Mouse (Mus musculus): Measurements from ENCODE around the gene Brpf1.
A peak's percentile ranks its signal among the peaks of the same experiment; 100 is the strongest.

Brpf1 gene

DNA sequence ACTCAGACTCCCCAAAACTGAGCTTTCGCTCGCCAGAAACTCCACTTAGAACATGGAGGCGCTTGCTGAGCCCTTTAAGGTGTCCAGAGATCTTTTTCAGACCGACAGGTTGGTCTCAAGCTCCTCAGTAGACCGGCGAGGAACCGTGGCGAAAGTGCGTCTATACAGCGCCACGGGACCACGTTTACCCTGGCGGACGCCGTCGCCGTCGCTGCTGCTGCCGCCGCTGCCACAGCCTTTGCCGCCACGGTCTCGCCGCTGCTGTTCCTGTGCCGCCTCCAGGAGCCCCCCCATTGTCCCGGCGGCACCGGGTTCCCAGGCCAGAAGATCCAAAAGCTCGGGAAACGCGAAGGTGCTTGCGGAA, at the start of gene Brpf1:
TSS of gene Brpf1 (plus strand) at position 152 of the 364 bp plus-strand sequence.
- DNase-seq (ENCODE audit: low spot score), result no peak

DNA sequence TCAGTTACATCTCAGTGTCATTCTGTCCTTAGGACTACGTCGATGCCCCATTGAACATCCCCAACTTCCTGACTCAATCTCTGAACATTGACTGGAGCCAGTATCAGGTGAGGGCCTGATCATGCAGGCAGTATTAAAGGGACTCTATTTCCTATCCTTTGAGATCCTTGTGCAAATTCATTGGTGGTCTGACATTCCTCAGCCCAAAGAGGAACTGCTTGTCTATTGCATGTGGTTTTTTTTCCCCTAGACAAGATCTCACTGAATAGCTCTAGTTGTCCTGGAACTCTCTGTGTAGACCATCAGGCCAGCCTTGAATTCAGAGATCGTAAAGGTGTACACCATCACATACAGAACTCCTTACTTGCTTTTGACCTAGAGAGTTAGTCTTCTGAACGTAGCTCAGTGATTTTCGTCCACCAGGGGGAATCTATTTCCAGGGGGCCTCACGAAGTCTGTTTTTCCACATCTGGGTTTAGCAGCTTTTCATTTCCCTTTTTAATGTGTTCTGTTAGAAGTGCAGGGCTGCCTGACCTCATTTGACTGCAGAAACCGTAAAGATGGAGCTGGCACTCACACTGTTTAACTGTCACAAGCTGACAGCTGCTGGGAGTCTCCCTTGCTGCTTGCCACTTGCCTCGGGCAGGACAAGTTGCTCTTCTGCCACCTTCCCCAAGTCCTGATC, 45.6 kb upstream of the Brpf1 start:
- no peak for DNase-seq (ENCODE audit: low spot score)

DNA sequence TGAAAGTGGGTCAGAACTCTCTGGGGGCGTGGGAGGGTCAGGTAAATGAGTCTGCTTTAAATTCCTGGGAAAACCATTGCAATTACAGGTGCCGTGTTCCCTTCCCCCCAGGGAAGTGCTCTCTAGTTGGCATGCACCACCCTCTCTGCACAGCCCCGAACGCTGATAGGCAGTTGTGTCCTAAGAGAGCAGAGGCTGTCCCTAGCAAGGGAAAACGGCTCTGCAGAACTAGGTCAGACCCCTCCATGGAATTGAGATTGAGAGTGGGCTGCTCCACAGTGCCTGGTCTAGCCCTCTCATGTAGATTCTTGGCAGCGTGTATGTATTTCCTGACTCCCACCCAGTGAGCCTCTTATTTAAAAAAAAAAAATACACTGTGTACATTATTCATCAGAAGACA, 43.4 kb upstream of the Brpf1 start:
- no peak for DNase-seq (ENCODE audit: low spot score)

GRCm38 (mm10) chr6:113264429-113264828, 42.5 kb upstream of the Brpf1 start:
- no peak for DNase-seq (ENCODE audit: low spot score)

- DNase-seq (ENCODE audit: low spot score), result no peak
These were observed 39.8 kb upstream of the Brpf1 start for GRCm38 (mm10) chr6:113266996-113267655.

DNA sequence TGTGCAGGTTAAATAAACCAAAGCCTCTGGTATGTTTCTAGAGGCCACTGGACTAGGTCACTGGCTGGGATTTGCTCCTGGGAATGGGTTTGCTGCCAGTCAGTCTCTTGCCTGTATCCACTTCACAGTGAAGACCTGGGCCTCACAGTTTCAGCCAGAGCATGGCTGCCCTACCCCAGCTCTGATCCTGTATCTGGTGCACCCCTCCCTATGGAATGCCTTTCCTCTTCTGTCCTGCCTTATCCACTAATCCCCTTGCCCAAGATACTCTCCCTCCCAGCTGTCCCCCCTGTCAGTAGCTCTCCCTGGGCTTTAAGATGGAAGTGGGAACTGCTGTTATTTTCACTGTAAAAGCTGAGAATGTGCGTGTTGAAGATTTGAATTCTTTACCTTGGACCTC, 38.9 kb upstream of the Brpf1 start:
- no peak for DNase-seq (ENCODE audit: low spot score)

GRCm38 (mm10) chr6:113272365-113272764, 34.6 kb upstream of the Brpf1 start:
- DNase-seq (ENCODE audit: low spot score), result no peak

GRCm38 (mm10) chr6:113276846-113277245, 30.1 kb upstream of the Brpf1 start:
- DNase-seq (ENCODE audit: low spot score), result no peak

- no peak for DNase-seq (ENCODE audit: low spot score)
These were observed 25.3 kb upstream of the Brpf1 start for GRCm38 (mm10) chr6:113281676-113282075.

DNA sequence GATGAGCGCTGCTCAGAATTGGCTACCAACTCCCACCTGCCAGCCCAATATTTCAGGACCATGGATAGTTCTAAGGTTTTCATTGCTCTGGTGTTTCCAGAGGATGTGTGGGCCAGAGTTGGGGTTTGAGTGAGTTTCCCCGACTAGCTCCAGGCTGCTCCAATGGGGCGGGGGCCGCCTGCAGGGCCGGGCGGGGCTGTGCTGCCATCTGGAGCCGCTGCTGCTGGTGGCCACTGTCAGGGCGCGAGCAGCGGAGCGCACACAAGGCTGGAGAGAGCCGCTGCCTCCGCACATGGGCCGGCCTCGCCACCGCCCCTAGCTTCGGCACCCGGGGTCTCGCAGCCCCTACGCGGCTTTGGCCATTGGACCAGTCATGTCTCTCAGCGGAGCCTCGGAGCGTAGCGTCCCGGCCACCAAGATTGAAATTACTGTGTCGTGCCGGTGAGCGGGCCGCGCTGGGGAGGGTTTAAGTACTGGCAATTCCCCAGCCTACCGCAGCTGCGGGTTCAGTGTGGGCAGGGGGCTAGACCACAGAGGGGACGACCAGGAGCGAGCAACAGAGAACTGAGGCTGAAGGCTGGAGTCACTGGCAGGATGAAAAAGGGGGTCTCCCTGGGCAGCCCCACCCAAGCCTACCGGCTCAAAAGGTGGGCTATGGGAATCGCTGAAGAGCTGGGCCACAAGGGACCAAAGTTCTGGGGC, 24.7 kb upstream of the Brpf1 start, which contains the start of gene Cpne9:
TSS of gene Cpne9 (plus strand) at position 207 of the 702 bp plus-strand sequence.
- no peak for DNase-seq (ENCODE audit: low spot score)

DNA sequence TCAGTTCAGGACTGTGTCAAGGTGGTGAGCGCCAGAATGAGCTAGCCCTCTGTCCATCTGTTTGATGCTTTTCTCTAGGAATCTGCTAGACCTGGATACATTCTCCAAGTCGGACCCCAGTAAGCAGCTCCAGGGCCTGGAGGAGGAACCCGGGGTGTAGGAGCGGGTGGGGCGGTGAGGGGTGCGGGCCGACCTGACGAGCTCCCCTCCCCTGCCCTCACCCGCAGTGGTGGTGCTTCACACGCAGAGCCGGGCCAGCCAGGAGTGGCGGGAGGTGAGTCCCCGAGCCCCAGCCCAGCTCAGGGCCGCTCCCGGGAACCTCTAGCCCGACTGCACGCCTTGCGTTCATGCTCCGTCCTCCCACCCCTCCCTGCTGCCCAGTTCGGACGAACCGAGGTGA, 24.0 kb upstream of the Brpf1 start:
- no peak for DNase-seq (ENCODE audit: low spot score)

GRCm38 (mm10) chr6:113283500-113283899, 23.4 kb upstream of the Brpf1 start:
- no peak for DNase-seq (ENCODE audit: low spot score)

- no peak for DNase-seq (ENCODE audit: low spot score)
These were observed 22.0 kb upstream of the Brpf1 start for GRCm38 (mm10) chr6:113284931-113285330.

DNA sequence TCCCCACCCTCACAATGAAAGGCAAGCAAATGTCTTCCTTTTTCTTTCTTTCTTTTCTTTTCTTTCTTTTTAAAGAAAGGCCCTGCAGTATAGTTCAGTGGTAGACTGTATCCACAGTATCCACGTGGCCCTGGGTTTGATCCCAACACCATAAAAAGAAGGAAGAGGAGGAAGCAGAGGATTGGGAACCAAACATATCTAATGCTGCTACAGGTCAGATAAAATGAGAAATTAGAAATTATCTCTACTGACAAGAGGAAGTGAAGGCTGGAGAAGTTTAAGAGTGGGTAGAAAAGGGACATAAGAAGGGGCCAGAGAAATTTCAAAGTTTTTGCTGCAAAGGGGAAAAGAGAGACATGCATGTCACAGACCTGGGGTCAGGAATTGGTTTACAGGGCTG, 20.6 kb upstream of the Brpf1 start:
- no peak for DNase-seq (ENCODE audit: low spot score)

GRCm38 (mm10) chr6:113287236-113287635, 19.7 kb upstream of the Brpf1 start:
- DNase-seq (ENCODE audit: low spot score), result no peak

DNA sequence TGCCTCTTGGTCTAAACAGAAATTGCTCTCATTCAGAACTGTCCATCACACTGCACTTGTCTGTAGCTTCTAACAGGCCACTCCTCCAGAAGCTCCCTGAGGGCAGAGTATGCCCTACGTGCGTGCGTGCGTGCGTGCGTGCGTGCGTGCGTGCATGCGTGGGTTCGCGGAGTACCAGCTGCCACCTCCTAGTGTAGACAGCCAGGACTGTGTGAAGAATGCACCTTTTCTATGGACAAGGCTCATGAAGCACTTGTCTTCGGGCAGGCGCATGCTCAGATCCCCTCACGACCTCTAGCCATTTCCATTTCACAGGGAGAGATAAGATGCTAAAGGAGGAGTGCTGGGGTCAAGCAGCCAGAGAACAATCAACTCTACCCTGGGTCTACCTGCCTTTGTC, 17.6 kb upstream of the Brpf1 start:
- DNase-seq (ENCODE audit: low spot score), result no peak

DNA sequence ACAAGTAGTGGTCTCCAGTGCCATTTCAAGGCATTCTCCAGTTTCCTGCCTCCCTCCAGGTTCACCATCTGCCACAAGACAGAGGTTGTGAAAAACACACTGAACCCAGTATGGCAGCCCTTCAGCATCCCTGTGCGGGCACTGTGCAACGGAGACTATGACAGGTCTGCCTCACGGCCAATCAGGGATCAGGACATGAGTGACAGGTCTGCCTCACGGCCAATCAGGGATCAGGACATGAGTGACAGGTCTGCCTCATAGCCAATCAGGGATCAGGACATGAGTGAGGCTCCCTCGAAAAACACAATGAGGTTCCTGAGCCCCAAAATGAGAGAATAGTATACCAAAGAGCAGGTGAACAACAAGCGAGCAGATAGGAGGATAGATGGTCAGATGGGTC, 16.6 kb upstream of the Brpf1 start:
- DNase-seq (ENCODE audit: low spot score), result no peak

- no peak for DNase-seq (ENCODE audit: low spot score)
These were observed 14.0 kb upstream of the Brpf1 start for GRCm38 (mm10) chr6:113292938-113293337.

GRCm38 (mm10) chr6:113296046-113296445, 10.9 kb upstream of the Brpf1 start:
- DNase-seq (ENCODE audit: low spot score), result no peak

DNA sequence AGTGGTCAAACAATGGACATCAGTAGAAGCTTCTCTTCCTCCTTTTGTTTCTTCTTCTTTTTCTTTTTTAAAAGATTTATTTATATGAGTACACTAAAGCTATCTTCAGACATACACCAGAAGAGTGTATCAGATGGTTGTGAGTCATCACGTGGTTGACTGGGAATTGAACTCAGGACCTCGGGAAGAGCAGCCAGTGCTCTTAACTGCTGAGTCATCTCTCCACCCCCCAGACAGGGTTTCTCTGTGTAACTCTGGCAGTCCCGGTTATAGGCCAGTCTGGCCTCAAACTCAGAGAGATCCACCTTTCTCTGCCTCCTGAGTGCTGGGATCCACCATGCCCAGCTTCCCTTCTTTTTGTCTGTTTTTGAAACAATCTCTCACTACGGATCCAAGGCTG, 10.3 kb upstream of the Brpf1 start:
- no peak for DNase-seq (ENCODE audit: low spot score)

GRCm38 (mm10) chr6:113301350-113301749, 5.6 kb upstream of the Brpf1 start:
- no peak for DNase-seq (ENCODE audit: low spot score)

DNA sequence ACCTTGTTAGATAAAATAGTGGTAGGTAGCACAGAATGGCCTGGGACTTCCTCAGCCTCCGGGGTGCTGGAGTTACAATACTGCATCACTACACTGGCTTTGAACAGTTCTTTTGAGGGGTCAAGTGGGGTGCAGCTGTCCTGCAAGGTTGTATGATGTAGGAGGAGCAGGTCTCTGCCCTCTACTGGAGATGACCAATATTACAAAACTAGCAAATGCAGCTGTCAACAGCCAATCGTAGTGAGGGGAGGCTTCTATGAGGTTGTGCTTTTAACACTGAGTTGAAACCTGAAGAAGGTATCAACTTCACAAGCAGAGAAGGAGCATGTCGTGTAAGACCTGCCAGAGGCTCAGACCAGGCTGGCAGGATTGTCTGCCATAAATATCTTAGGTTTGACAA, 4.7 kb upstream of the Brpf1 start:
- no peak for DNase-seq (ENCODE audit: low spot score)

- peak; percentile 93 for DNase-seq (ENCODE audit: low spot score)
These were observed 483 bp upstream of the Brpf1 start for GRCm38 (mm10) chr6:113306322-113306985.

Measured in ovary, postnatal 10 days (tissue).